Mouse (Mus musculus): Measurements from ENCODE around the gene Arhgap27. TPM values are rescaled to one million over a fixed set of nuclear protein-coding genes. Genes with fewer than 3 reads are reported as not detected.

Arhgap27 gene
- total RNA-seq, 1 experiment, result 8.2 TPM

- no peak overlapping the region for H3K4me3 ChIP-seq (ENCODE audit: insufficient read depth in 1 of 2, low read depth in 1 of 2, low read length in 2 of 2, poor library complexity in 1 of 2, severe bottlenecking in 1 of 2)
- TF ChIP-seq ZNF384 (IDR thresholded peaks at IDR 0.05; ENCODE audit: low read depth, low read length), result no peak
- no peak for TF ChIP-seq HCFC1 (IDR thresholded peaks at IDR 0.05; ENCODE audit: borderline replicate concordance, insufficient read depth, low read length)
- TF ChIP-seq CHD2 (IDR thresholded peaks at IDR 0.05; ENCODE audit: low read depth, low read length), result no peak
- TF ChIP-seq MAFK (IDR thresholded peaks at IDR 0.05; ENCODE audit: insufficient read depth, low read depth, low read length), result no peak
- no peak for TF ChIP-seq ZC3H11A (IDR thresholded peaks at IDR 0.05; ENCODE audit: borderline replicate concordance, low read depth, low read length)
- DNase-seq (ENCODE audit: low read depth, low spot score), result no peak
- no peak overlapping the region for H3K27ac ChIP-seq (ENCODE audit: insufficient read depth, low read depth, low read length, poor library complexity, severe bottlenecking)
- H3K9ac ChIP-seq (ENCODE audit: insufficient read depth, low read depth, low read length, poor library complexity, severe bottlenecking), result no peak overlapping the region
- in situ Hi-C loops (cut with MboI; ENCODE audit: low sequenced_read_pairs in 2 of 2, unreplicated experiment in 2 of 2), result loop anchor here in 1 of 2 experiments (10.0 kb wide), 2 partner anchors 133 to 343 kb away; no protein-coding TSS in a partner anchor
- H3K36me3 ChIP-seq (ENCODE audit: control insufficient read depth, insufficient read depth, low read length, poor library complexity, severe bottlenecking), result peaks cover 4% of the 10 kb centered on the region; the same call in 1 of the 2 replicates
- H3K4me1 ChIP-seq (ENCODE audit: control insufficient read depth in 2 of 2, insufficient read depth in 2 of 2, low read length in 2 of 2, poor library complexity in 1 of 2), result peaks cover 0 to 10% of the 10 kb centered on the region in 2 experiments; a peak in 2 of 4 replicates
- H3K9me3 ChIP-seq (ENCODE audit: control insufficient read depth, insufficient read depth, low read depth, low read length), result no peaks in the 10 kb centered on the region
Observed at GRCm38 (mm10) chr11:103331502-103332185, 31.8 kb downstream of the Arhgap27 start.

- TF ChIP-seq MAFK (IDR thresholded peaks at IDR 0.05; ENCODE audit: insufficient read depth, low read depth, low read length) (0 out of 2 replicates have a peak, but pooled peaks have one; percentile 41), CHD2 (IDR thresholded peaks at IDR 0.05; ENCODE audit: low read depth, low read length) (no peak)
- Histone ChIP-seq H3K9ac (ENCODE audit: insufficient read depth, low read depth, low read length, poor library complexity, severe bottlenecking) (no peak overlapping the region), H3K4me1 (ENCODE audit: control insufficient read depth in 2 of 2, insufficient read depth in 2 of 2, low read length in 2 of 2, poor library complexity in 1 of 2) (peaks cover 0 to 11% of the 10 kb centered on the region in 2 experiments; a peak in 2 of 4 replicates), H3K27ac (ENCODE audit: insufficient read depth, low read depth, low read length, poor library complexity, severe bottlenecking) (no peak overlapping the region), H3K9me3 (ENCODE audit: control insufficient read depth, insufficient read depth, low read depth, low read length) (no peaks in the 10 kb centered on the region), H3K4me3 (ENCODE audit: insufficient read depth in 1 of 2, low read depth in 1 of 2, low read length in 2 of 2, poor library complexity in 1 of 2, severe bottlenecking in 1 of 2) (no peak overlapping the region), H3K36me3 (ENCODE audit: control insufficient read depth, insufficient read depth, low read length, poor library complexity, severe bottlenecking) (peaks cover 4% of the 10 kb centered on the region; the same call in 1 of the 2 replicates)
- no peak for DNase-seq (ENCODE audit: low read depth, low spot score)
- in situ Hi-C loops (cut with MboI; ENCODE audit: low sequenced_read_pairs in 2 of 2, unreplicated experiment in 2 of 2), result loop anchor here in 1 of 2 experiments (10.0 kb wide), 2 partner anchors 134 to 344 kb away; no protein-coding TSS in a partner anchor
Observed at GRCm38 (mm10) chr11:103330651-103331319, 32.7 kb downstream of the Arhgap27 start.

GRCm38 (mm10) chr11:103326950-103327349 lies 36.5 kb downstream of the Arhgap27 start:
- in situ Hi-C loops (cut with MboI; ENCODE audit: low sequenced_read_pairs in 2 of 2, unreplicated experiment in 2 of 2), result no loop called here
- Histone ChIP-seq H3K36me3 (ENCODE audit: control insufficient read depth, insufficient read depth, low read length, poor library complexity, severe bottlenecking) (peaks cover 2% of the 10 kb centered on the region; the same call in 1 of the 2 replicates), H3K9ac (ENCODE audit: insufficient read depth, low read depth, low read length, poor library complexity, severe bottlenecking) (no peak overlapping the region), H3K4me3 (ENCODE audit: insufficient read depth in 1 of 2, low read depth in 1 of 2, low read length in 2 of 2, poor library complexity in 1 of 2, severe bottlenecking in 1 of 2) (no peak overlapping the region), H3K27ac (ENCODE audit: insufficient read depth, low read depth, low read length, poor library complexity, severe bottlenecking) (no peak overlapping the region), H3K9me3 (ENCODE audit: control insufficient read depth, insufficient read depth, low read depth, low read length) (no peaks in the 10 kb centered on the region), H3K4me1 (ENCODE audit: control insufficient read depth in 2 of 2, insufficient read depth in 2 of 2, low read length in 2 of 2, poor library complexity in 1 of 2) (peaks cover 0 to 9% of the 10 kb centered on the region in 2 experiments; a peak in 2 of 4 replicates)
- peak; percentile 79 for DNase-seq (ENCODE audit: low read depth, low spot score)
- TF ChIP-seq ZNF384 (IDR thresholded peaks at IDR 0.05; ENCODE audit: low read depth, low read length) (no peak), MAFK (IDR thresholded peaks at IDR 0.05; ENCODE audit: insufficient read depth, low read depth, low read length) (no peak), ZC3H11A (IDR thresholded peaks at IDR 0.05; ENCODE audit: borderline replicate concordance, low read depth, low read length) (no peak), HCFC1 (IDR thresholded peaks at IDR 0.05; ENCODE audit: borderline replicate concordance, insufficient read depth, low read length) (no peak), CHD2 (IDR thresholded peaks at IDR 0.05; ENCODE audit: low read depth, low read length) (no peak)

- H3K9ac ChIP-seq (ENCODE audit: insufficient read depth, low read depth, low read length, poor library complexity, severe bottlenecking), result no peak overlapping the region
- no peak overlapping the region for H3K4me3 ChIP-seq (ENCODE audit: insufficient read depth in 1 of 2, low read depth in 1 of 2, low read length in 2 of 2, poor library complexity in 1 of 2, severe bottlenecking in 1 of 2)
- no peaks in the 10 kb centered on the region for H3K36me3 ChIP-seq (ENCODE audit: control insufficient read depth, insufficient read depth, low read length, poor library complexity, severe bottlenecking)
- no peaks in the 10 kb centered on the region for H3K9me3 ChIP-seq (ENCODE audit: control insufficient read depth, insufficient read depth, low read depth, low read length)
- 0 out of 2 replicates have a peak, but pooled peaks have one; percentile 32 for TF ChIP-seq ZC3H11A (IDR thresholded peaks at IDR 0.05; ENCODE audit: borderline replicate concordance, low read depth, low read length)
- TF ChIP-seq ZNF384 (IDR thresholded peaks at IDR 0.05; ENCODE audit: low read depth, low read length), result no peak
- no peak for TF ChIP-seq MAFK (IDR thresholded peaks at IDR 0.05; ENCODE audit: insufficient read depth, low read depth, low read length)
- in situ Hi-C loops (cut with MboI; ENCODE audit: low sequenced_read_pairs in 2 of 2, unreplicated experiment in 2 of 2), result no loop called here
- H3K27ac ChIP-seq (ENCODE audit: insufficient read depth, low read depth, low read length, poor library complexity, severe bottlenecking), result no peak overlapping the region
- DNase-seq (ENCODE audit: low read depth, low spot score), result peak; percentile 76
- peaks cover 0 to 4% of the 10 kb centered on the region in 2 experiments; a peak in 2 of 4 replicates for H3K4me1 ChIP-seq (ENCODE audit: control insufficient read depth in 2 of 2, insufficient read depth in 2 of 2, low read length in 2 of 2, poor library complexity in 1 of 2)
Observed at GRCm38 (mm10) chr11:103325172-103325571, 38.3 kb downstream of the Arhgap27 start.
